Mouse (Mus musculus): Measurements from ENCODE around the gene Tgfbr2. TPM values are rescaled to one million over a fixed set of nuclear protein-coding genes. Genes with fewer than 3 reads are reported as not detected.
A peak's percentile ranks its signal among the peaks of the same experiment; 100 is the strongest.

Gene Tgfbr2
- polyA plus RNA-seq, 1 experiment from 2014 or later: 53.1 TPM

- ATAC-seq (ENCODE audit: borderline replicate concordance, extremely low read depth, low FRiP score, low TSS enrichment): no peak; the same call in 1 of the 2 replicates
- Histone ChIP-seq H3K9ac (no peak overlapping the region), H3K4me3 (no peak overlapping the region), H3K9me3 (no peaks in the 10 kb centered on the region), H3K27me3 (no peaks in the 10 kb centered on the region), H3K4me1 (peaks cover 50% of the 10 kb centered on the region), H3K4me2 (no peak overlapping the region), H3K27ac (peak overlapping the region; percentile 46), H3K36me3 (peaks cover 24% of the 10 kb centered on the region)
- WGBS: 23% methylated on average over 7 of the region's 7 CpGs
Observed at GRCm38 (mm10) chr9:116150725-116151396, 24.3 kb downstream of the Tgfbr2 start.

GRCm38 (mm10) chr9:116148809-116149208, 26.4 kb downstream of the Tgfbr2 start:
- WGBS: 67% methylated on average over 7 of the region's 7 CpGs
- Histone ChIP-seq H3K36me3 (peaks cover 5% of the 10 kb centered on the region; the same call in 1 of the 2 replicates), H3K27me3 (no peaks in the 10 kb centered on the region), H3K4me2 (no peak overlapping the region), H3K4me1 (peaks cover 64% of the 10 kb centered on the region), H3K27ac (no peak overlapping the region), H3K9me3 (no peaks in the 10 kb centered on the region), H3K9ac (no peak overlapping the region), H3K4me3 (no peak overlapping the region)
- ATAC-seq (ENCODE audit: borderline replicate concordance, extremely low read depth, low FRiP score, low TSS enrichment): no peak

GRCm38 (mm10) chr9:116146235-116146634, 28.9 kb downstream of the Tgfbr2 start:
- Histone ChIP-seq H3K27ac (peak overlapping the region; percentile 72), H3K36me3 (no peaks in the 10 kb centered on the region), H3K27me3 (no peaks in the 10 kb centered on the region), H3K9ac (no peak overlapping the region), H3K9me3 (no peaks in the 10 kb centered on the region), H3K4me2 (no peak overlapping the region), H3K4me3 (no peak overlapping the region), H3K4me1 (peaks cover 46% of the 10 kb centered on the region)
- WGBS: 25% methylated on average over 9 of the region's 9 CpGs
- no peak for ATAC-seq (ENCODE audit: borderline replicate concordance, extremely low read depth, low FRiP score, low TSS enrichment)

- H3K9me3 ChIP-seq: no peaks in the 10 kb centered on the region
- H3K27ac ChIP-seq: peak overlapping the region; percentile 72
- 16% methylated on average over 10 of the region's 10 CpGs for WGBS
- H3K27me3 ChIP-seq: no peaks in the 10 kb centered on the region
- H3K4me3 ChIP-seq: no peak overlapping the region
- peaks cover 42% of the 10 kb centered on the region for H3K4me1 ChIP-seq
- H3K36me3 ChIP-seq: 0 out of 2 replicates have a peak, but pooled peaks cover 4% of the 10 kb centered on the region
- no peak overlapping the region for H3K4me2 ChIP-seq
- peak; percentile 56; the same call in 1 of the 2 replicates for ATAC-seq (ENCODE audit: borderline replicate concordance, extremely low read depth, low FRiP score, low TSS enrichment)
- no peak overlapping the region for H3K9ac ChIP-seq
Observed at GRCm38 (mm10) chr9:116145231-116145641, 29.9 kb downstream of the Tgfbr2 start.

GRCm38 (mm10) chr9:116140422-116140821, 34.7 kb downstream of the Tgfbr2 start:
- Histone ChIP-seq H3K36me3 (0 out of 2 replicates have a peak, but pooled peaks cover 5% of the 10 kb centered on the region), H3K27me3 (no peaks in the 10 kb centered on the region), H3K4me2 (no peak overlapping the region), H3K4me3 (no peak overlapping the region), H3K9me3 (no peaks in the 10 kb centered on the region), H3K27ac (no peak overlapping the region), H3K4me1 (peaks cover 29% of the 10 kb centered on the region), H3K9ac (no peak overlapping the region)
- 94% methylated on average over 6 of the region's 6 CpGs for WGBS
- ATAC-seq (ENCODE audit: borderline replicate concordance, extremely low read depth, low FRiP score, low TSS enrichment): 0 out of 2 replicates have a peak, but pooled peaks have one; percentile 15

- no peaks in the 10 kb centered on the region for H3K9me3 ChIP-seq
- WGBS: 64% methylated on average over 7 of the region's 7 CpGs
- no peaks in the 10 kb centered on the region for H3K27me3 ChIP-seq
- H3K4me3 ChIP-seq: no peak overlapping the region
- H3K36me3 ChIP-seq: 0 out of 2 replicates have a peak, but pooled peaks cover 5% of the 10 kb centered on the region
- ATAC-seq (ENCODE audit: borderline replicate concordance, extremely low read depth, low FRiP score, low TSS enrichment): no peak
- no peak overlapping the region for H3K9ac ChIP-seq
- no peak overlapping the region for H3K4me2 ChIP-seq
- no peak overlapping the region for H3K27ac ChIP-seq
- peaks cover 26% of the 10 kb centered on the region for H3K4me1 ChIP-seq
Observed at GRCm38 (mm10) chr9:116139549-116139948, 35.6 kb downstream of the Tgfbr2 start.

- ATAC-seq (ENCODE audit: borderline replicate concordance, extremely low read depth, low FRiP score, low TSS enrichment): no peak
- Histone ChIP-seq H3K9ac (no peak overlapping the region), H3K4me3 (no peak overlapping the region), H3K4me1 (peaks cover 28% of the 10 kb centered on the region), H3K27me3 (no peaks in the 10 kb centered on the region), H3K9me3 (no peaks in the 10 kb centered on the region), H3K36me3 (0 out of 2 replicates have a peak, but pooled peaks cover 5% of the 10 kb centered on the region), H3K27ac (no peak overlapping the region), H3K4me2 (no peak overlapping the region)
- 75% methylated on average over 11 of the region's 11 CpGs for WGBS
Observed at GRCm38 (mm10) chr9:116138595-116139134, 36.5 kb downstream of the Tgfbr2 start.

- no peak overlapping the region for H3K9ac ChIP-seq
- H3K9me3 ChIP-seq: no peaks in the 10 kb centered on the region
- H3K36me3 ChIP-seq: 0 out of 2 replicates have a peak, but pooled peaks cover 5% of the 10 kb centered on the region
- no peaks in the 10 kb centered on the region for H3K27me3 ChIP-seq
- no peak overlapping the region for H3K27ac ChIP-seq
- H3K4me3 ChIP-seq: no peak overlapping the region
- 75% methylated on average over 3 of the region's 3 CpGs for WGBS
- ATAC-seq (ENCODE audit: borderline replicate concordance, extremely low read depth, low FRiP score, low TSS enrichment): no peak
- H3K4me2 ChIP-seq: no peak overlapping the region
- H3K4me1 ChIP-seq: peaks cover 33% of the 10 kb centered on the region
Observed at GRCm38 (mm10) chr9:116137645-116138044, 37.5 kb downstream of the Tgfbr2 start.

- ATAC-seq (ENCODE audit: borderline replicate concordance, extremely low read depth, low FRiP score, low TSS enrichment): no peak
- no peak overlapping the region for H3K4me2 ChIP-seq
- WGBS: 69% methylated on average over 5 of the region's 5 CpGs
- 0 out of 2 replicates have a peak, but pooled peaks cover 5% of the 10 kb centered on the region for H3K36me3 ChIP-seq
- H3K9me3 ChIP-seq: no peaks in the 10 kb centered on the region
- H3K4me3 ChIP-seq: no peak overlapping the region
- H3K4me1 ChIP-seq: peaks cover 38% of the 10 kb centered on the region
- no peak overlapping the region for H3K9ac ChIP-seq
- H3K27ac ChIP-seq: no peak overlapping the region
- H3K27me3 ChIP-seq: no peaks in the 10 kb centered on the region
Observed at GRCm38 (mm10) chr9:116136811-116137210, 38.3 kb downstream of the Tgfbr2 start.

- Histone ChIP-seq H3K9ac (no peak overlapping the region), H3K27ac (no peak overlapping the region), H3K27me3 (no peaks in the 10 kb centered on the region), H3K4me2 (no peak overlapping the region), H3K4me3 (no peak overlapping the region), H3K36me3 (peaks cover 9% of the 10 kb centered on the region), H3K4me1 (peaks cover 38% of the 10 kb centered on the region), H3K9me3 (no peaks in the 10 kb centered on the region)
- 70% methylated on average over 6 of the region's 6 CpGs for WGBS
- no peak for ATAC-seq (ENCODE audit: borderline replicate concordance, extremely low read depth, low FRiP score, low TSS enrichment)
Observed at GRCm38 (mm10) chr9:116136146-116136545, 39.0 kb downstream of the Tgfbr2 start.

- Histone ChIP-seq H3K9ac (no peak overlapping the region), H3K9me3 (no peaks in the 10 kb centered on the region), H3K27me3 (no peaks in the 10 kb centered on the region), H3K4me1 (peaks cover 34% of the 10 kb centered on the region), H3K4me2 (no peak overlapping the region), H3K36me3 (peaks cover 21% of the 10 kb centered on the region), H3K4me3 (no peak overlapping the region), H3K27ac (no peak overlapping the region)
- ATAC-seq (ENCODE audit: borderline replicate concordance, extremely low read depth, low FRiP score, low TSS enrichment): no peak
- WGBS: 91% methylated on average over 2 of the region's 2 CpGs
Observed at GRCm38 (mm10) chr9:116134488-116134887, 40.7 kb downstream of the Tgfbr2 start.

GRCm38 (mm10) chr9:116133312-116133980, 41.7 kb downstream of the Tgfbr2 start:
- no peak for ATAC-seq (ENCODE audit: borderline replicate concordance, extremely low read depth, low FRiP score, low TSS enrichment)
- H3K36me3 ChIP-seq: peaks cover 25% of the 10 kb centered on the region
- no peak overlapping the region for H3K9ac ChIP-seq
- no peaks in the 10 kb centered on the region for H3K27me3 ChIP-seq
- no peak overlapping the region for H3K27ac ChIP-seq
- H3K4me1 ChIP-seq: peaks cover 36% of the 10 kb centered on the region
- H3K4me3 ChIP-seq: no peak overlapping the region
- no peak overlapping the region for H3K4me2 ChIP-seq
- 66% methylated on average over 6 of the region's 6 CpGs for WGBS
- H3K9me3 ChIP-seq: no peaks in the 10 kb centered on the region
